Mouse (Mus musculus) erythroid progenitor cell, adult 5-6 weeks (primary cell): ENCODE measurements around the gene Snx21. TPM values are rescaled to one million over a fixed set of nuclear protein-coding genes. Genes with fewer than 3 reads are reported as not detected.

Experiments
- ATAC-seq: replicated peaks from 2 replicates; pipeline ENCODE4 v1.8.0; 2016; ENCODE audit warnings: moderate number of reproducible peaks, mild to moderate bottlenecking, moderate TSS enrichment, inconsistent platforms; ENCODE audit not compliant: poor library complexity, low FRiP score, severe bottlenecking
- total RNA-seq, 2 experiments: library from RNA; stranded (forward) in 1 of 2; stranded (reverse) in 1 of 2; fragments of 150-400 nt in 1 of 2; fragments of 186-747, 209-891 nt in 1 of 2; gene quantifications; 2 replicates each; pipeline versions ENCODE4 v1.2.3 to v1.2.4; 2015 to 2017; ENCODE audit warnings: low replicate concordance in 2 of 2

Gene Snx21
- total RNA-seq, 2 experiments from 2014 or later: not detected

DNA sequence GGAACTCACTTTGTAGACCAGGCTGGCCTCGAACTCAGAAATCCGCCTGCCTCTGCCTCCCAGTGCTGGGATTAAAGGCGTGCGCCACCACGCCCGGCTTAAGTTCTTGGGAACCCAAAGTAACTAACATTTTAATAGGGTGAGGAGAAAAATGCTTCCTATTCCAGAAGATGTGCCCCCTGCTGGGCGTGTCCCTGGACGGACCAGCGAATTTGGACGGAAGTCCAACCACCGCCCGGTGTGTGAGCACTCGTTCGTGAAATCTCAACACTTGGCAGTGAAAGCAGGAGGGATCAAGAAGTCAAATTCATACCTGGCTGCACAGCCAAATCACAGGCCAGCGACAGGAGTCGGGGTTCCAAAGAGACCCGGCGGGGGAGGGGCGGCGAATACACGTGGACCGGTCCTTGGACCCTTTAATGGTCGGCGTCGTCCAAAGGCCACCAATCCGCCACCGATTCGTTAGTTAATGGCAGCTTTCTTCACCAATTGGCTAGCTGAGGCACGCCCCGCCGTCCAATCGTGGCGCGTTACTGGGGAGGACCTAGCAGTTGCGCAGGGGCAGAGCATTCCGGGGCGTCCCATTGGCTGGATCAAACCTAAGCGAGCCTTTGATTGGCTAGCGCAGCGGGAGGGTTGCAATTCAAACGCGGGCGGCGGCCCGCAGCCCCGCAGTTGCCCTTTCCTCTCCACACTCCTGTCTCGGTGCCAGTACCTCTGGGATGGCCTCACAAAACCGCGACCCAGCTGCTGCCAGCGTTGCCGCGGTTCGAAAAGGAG is 16.2 kb upstream of the Snx21 start, which contains the start of gene Ube2c:
Gene Ube2c (plus strand): TSS at position 641 of the 780 bp plus-strand sequence.
- peak; percentile 87 for ATAC-seq

- peak; percentile 25 for ATAC-seq
Observed at GRCm38 (mm10) chr2:164770279-164770678, 15.3 kb upstream of the Snx21 start.

DNA sequence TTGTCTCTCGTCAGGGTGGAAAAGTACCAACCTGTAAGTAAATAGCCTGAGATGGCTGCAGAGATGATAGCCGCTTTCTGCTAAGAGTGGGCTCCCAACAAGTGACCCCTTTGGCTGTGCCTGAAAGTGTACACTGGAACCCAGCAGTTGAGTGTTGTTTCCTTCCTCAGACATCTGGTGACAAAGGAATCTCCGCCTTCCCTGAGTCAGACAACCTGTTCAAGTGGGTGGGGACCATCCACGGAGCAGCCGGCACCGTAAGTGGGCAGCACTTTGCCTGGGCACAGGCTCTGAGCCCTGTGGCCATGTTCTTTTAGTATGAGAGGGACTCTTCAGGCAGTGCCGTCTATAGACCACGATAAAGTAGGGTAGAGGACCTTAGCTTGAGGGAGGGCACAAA is 14.5 kb upstream of the Snx21 start:
- no peak for ATAC-seq

DNA sequence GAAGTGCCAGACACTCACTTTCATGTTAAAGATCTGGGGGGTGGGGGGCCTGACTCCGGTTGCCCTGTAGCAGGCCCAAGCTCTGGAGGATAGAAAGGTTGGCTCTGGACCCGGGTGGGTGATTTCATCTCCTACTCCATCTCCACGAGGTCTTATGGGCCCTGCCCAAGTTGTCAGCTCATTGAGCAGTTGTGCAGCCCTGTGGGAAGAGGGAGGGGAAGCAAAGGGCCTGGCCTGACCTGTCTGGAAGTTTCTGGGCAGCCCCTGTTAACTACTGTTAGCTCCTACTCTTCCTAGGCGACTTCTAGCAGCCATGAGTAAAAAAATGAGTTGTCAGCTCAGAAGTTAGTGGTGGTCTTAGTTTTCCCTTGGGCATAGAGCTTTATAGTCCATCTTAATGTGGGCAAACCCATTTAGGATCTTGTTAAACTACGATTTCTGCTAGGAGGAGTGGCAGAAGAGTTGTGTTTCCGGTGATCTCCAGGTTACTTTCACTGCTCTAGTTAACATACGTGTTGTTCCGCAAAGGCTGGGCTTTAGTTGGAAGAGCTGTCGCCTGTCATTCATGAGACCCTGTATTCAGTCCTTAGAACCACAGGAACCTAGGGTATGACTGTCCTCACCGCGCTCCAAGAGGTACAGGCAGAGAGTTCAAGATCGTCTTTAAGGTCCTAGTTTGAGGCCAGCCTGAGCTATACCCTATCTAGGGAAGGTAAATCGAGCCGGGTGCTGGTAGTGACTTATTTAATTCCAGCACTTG is 12.2 kb upstream of the Snx21 start:
- ATAC-seq: peak; percentile 4

- ATAC-seq: peak; percentile 57
Observed at GRCm38 (mm10) chr2:164773989-164774364, 11.6 kb upstream of the Snx21 start.

DNA sequence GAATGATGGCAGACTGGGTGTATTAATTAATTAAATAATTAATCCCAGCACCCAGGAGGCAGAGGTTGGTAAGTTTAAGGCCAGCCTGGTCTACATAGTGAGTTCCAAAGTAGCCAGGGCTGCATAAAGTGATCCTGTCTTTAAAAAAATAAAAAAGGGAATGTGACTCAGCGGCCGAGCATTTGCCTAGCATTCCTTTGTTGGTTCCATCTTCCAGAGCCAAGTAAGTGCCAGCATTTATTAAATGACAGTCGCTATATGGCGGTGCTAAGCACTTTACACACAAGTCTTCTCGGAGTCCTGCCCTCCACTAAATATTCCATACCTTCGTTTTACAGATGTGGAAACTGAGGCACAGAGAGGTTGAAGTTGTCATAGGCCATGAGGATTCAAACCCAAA is 9.5 kb upstream of the Snx21 start:
- ATAC-seq: no peak

GRCm38 (mm10) chr2:164776801-164777200 is 8.8 kb upstream of the Snx21 start:
- no peak for ATAC-seq

- no peak for ATAC-seq
Observed at GRCm38 (mm10) chr2:164777246-164778014, 8.2 kb upstream of the Snx21 start.

DNA sequence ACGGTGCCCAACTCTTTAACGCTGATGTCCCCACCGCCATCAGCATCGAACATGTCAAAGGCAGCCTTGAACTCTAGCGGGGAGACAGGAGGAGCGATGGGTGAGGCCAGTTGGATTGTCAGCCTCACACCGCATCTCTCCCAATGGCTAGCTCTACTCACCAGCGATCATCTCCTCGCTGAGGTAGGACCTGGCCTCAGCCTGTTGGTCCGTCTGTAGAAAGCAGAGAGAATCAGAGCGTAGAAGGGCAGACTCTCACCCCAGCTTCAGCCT is 7.7 kb upstream of the Snx21 start:
- ATAC-seq: no peak

- no peak for ATAC-seq
Observed at GRCm38 (mm10) chr2:164778809-164779208, 6.8 kb upstream of the Snx21 start.

GRCm38 (mm10) chr2:164779481-164780086 is 6.0 kb upstream of the Snx21 start, which contains the start of gene Tnnc2:
Gene Tnnc2, minus strand, starts transcription at chr2:164779967.
- no peak for ATAC-seq

DNA sequence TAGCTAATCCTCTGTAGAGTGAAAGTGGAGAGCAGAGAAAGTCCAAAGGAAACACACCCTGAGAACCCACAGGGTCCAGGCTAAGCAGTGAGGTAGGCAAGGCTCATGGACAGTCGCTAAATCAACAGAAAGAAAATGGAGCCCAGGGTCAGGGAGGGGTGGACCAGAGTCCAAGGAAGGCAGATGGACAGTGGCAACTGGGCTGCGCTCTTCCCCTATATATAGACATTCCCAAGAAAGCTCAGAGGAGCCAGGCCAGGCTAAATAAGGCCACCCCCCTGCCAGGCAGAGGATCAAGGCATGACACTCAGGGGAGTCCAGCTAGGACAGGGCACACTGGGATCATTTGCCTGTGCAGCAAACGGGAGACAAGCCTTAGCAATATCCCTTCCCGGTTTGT is 3.7 kb upstream of the Snx21 start:
- ATAC-seq: no peak

DNA sequence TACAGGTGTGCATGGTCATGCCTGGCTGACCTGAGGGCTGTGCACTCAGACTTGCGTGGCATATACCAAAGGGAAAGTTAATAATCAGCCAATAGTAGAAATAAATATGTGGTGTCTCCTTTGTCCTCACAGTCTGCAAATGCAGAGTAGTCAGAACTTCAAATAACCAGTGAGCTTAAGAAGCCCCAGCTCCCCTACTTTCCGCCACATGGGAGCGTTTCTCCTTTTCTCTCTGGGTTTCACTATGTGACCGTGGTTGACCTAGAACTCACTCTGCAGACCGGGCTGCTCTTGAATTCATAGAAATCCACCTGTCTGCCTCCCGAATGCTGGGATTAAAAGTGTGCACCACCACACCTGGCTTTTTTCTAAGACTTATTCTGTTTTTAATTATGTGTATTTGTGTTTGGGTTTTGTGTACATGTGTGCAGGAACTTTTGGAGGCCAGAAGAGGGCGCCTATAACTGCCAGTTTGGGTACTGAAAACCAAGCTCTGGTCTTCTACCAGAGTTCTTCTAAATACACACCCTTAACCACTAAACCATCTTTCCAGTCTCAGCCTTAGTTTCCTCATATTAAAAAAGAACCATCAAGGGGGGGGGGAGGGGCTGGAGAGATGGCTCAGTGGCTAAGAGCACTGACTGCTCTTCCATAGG is 1.6 kb upstream of the Snx21 start:
- ATAC-seq: no peak

GRCm38 (mm10) chr2:164784869-164785420 is 678 bp upstream of the Snx21 start:
- no peak for ATAC-seq

GRCm38 (mm10) chr2:164786388-164786885 is 814 bp downstream of the Snx21 start:
- ATAC-seq: no peak

GRCm38 (mm10) chr2:164787032-164787431 is 1.4 kb downstream of the Snx21 start:
- ATAC-seq: no peak

- no peak for ATAC-seq
Observed at GRCm38 (mm10) chr2:164787779-164788178, 2.2 kb downstream of the Snx21 start.

- ATAC-seq: no peak
Observed at GRCm38 (mm10) chr2:164788411-164788810, 2.8 kb downstream of the Snx21 start.

- ATAC-seq: no peak
Observed at GRCm38 (mm10) chr2:164790451-164790850, 4.8 kb downstream of the Snx21 start.
